Mouse (Mus musculus): ENCODE data around the gene Ran. TPM values are rescaled to one million over a fixed set of nuclear protein-coding genes. Genes with fewer than 3 reads are reported as not detected.

Gene Ran
- polyA plus RNA-seq, 1 experiment from 2014 or later = 579 TPM

- ATAC-seq (ENCODE audit: low FRiP score, low read depth) = no peak
- Histone ChIP-seq H3K27me3 (no peaks in the 10 kb centered on the region), H3K4me3 (no peak overlapping the region), H3K9me3 (no peaks in the 10 kb centered on the region), H3K4me1 (peaks cover 9% of the 10 kb centered on the region), H3K9ac (no peak overlapping the region), H3K27ac (no peak overlapping the region), H3K4me2 (replicated peaks) (no peak overlapping the region), H3K36me3 (no peaks in the 10 kb centered on the region)
- WGBS = 84% methylated on average over 3 of the region's 3 CpGs
Observed at GRCm38 (mm10) chr5:129016370-129016769, 3.5 kb upstream of the Ran start.

GRCm38 (mm10) chr5:129018782-129019489 lies 933 bp upstream of the Ran start:
- ATAC-seq (ENCODE audit: low FRiP score, low read depth) = no peak

GRCm38 (mm10) chr5:129020300-129020668 lies 415 bp downstream of the Ran start:
- peak overlapping the region; percentile 81 for H3K4me2 ChIP-seq (replicated peaks)
- peak overlapping the region; percentile 95 for H3K27ac ChIP-seq
- peak; percentile 76 for ATAC-seq (ENCODE audit: low FRiP score, low read depth)
- H3K36me3 ChIP-seq = peaks cover 24% of the 10 kb centered on the region
- no peaks in the 10 kb centered on the region for H3K9me3 ChIP-seq
- H3K27me3 ChIP-seq = no peaks in the 10 kb centered on the region
- peak overlapping the region; percentile 92 for H3K4me3 ChIP-seq
- H3K9ac ChIP-seq = peak overlapping the region; percentile 98
- H3K4me1 ChIP-seq = peaks cover 15% of the 10 kb centered on the region
- 0% methylated on average over 46 of the region's 56 CpGs for WGBS

More at GRCm38 (mm10) chr5:129018782-129019489, 933 bp upstream of the Ran start:
- H3K4me2 ChIP-seq (replicated peaks) = peak overlapping the region; percentile 65
- H3K27ac ChIP-seq = peak overlapping the region; percentile 90
- peaks cover 13% of the 10 kb centered on the region for H3K36me3 ChIP-seq
- 88% methylated on average over 13 of the region's 13 CpGs for WGBS
- H3K27me3 ChIP-seq = no peaks in the 10 kb centered on the region
- no peaks in the 10 kb centered on the region for H3K9me3 ChIP-seq
- peak overlapping the region; percentile 82 for H3K9ac ChIP-seq
- peak overlapping the region; percentile 92 for H3K4me3 ChIP-seq
- peaks cover 15% of the 10 kb centered on the region for H3K4me1 ChIP-seq

GRCm38 (mm10) chr5:129020731-129021130 lies 862 bp downstream of the Ran start:
- Histone ChIP-seq H3K4me1 (peaks cover 15% of the 10 kb centered on the region), H3K4me2 (replicated peaks) (peak overlapping the region; percentile 81), H3K9ac (peak overlapping the region; percentile 98), H3K27ac (peak overlapping the region; percentile 95), H3K4me3 (peak overlapping the region; percentile 92), H3K27me3 (no peaks in the 10 kb centered on the region), H3K36me3 (peaks cover 29% of the 10 kb centered on the region), H3K9me3 (no peaks in the 10 kb centered on the region)
- no peak for ATAC-seq (ENCODE audit: low FRiP score, low read depth)
- under 1% methylated on average over 28 of the region's 28 CpGs for WGBS

GRCm38 (mm10) chr5:129025048-129025447 lies 5.2 kb downstream of the Ran start:
- ATAC-seq (ENCODE audit: low FRiP score, low read depth) = no peak
- H3K4me2 ChIP-seq (replicated peaks) = no peak overlapping the region
- H3K27ac ChIP-seq = no peak overlapping the region
- no peak overlapping the region for H3K9ac ChIP-seq
- H3K9me3 ChIP-seq = no peaks in the 10 kb centered on the region
- H3K36me3 ChIP-seq = peaks cover 37% of the 10 kb centered on the region
- no peaks in the 10 kb centered on the region for H3K27me3 ChIP-seq
- H3K4me1 ChIP-seq = peaks cover 7% of the 10 kb centered on the region
- no peak overlapping the region for H3K4me3 ChIP-seq
- 51% methylated on average over 2 of the region's 2 CpGs for WGBS

- no peaks in the 10 kb centered on the region for H3K9me3 ChIP-seq
- 63% methylated on average over 2 of the region's 2 CpGs for WGBS
- H3K9ac ChIP-seq = no peak overlapping the region
- H3K36me3 ChIP-seq = peaks cover 37% of the 10 kb centered on the region
- ATAC-seq (ENCODE audit: low FRiP score, low read depth) = no peak
- peaks cover 7% of the 10 kb centered on the region for H3K4me1 ChIP-seq
- H3K27me3 ChIP-seq = no peaks in the 10 kb centered on the region
- no peak overlapping the region for H3K27ac ChIP-seq
- no peak overlapping the region for H3K4me2 ChIP-seq (replicated peaks)
- no peak overlapping the region for H3K4me3 ChIP-seq
Observed at GRCm38 (mm10) chr5:129025725-129026124, 5.9 kb downstream of the Ran start.

- Histone ChIP-seq H3K27me3 (no peaks in the 10 kb centered on the region), H3K4me1 (peaks cover 7% of the 10 kb centered on the region), H3K9me3 (no peaks in the 10 kb centered on the region), H3K9ac (no peak overlapping the region), H3K4me3 (no peak overlapping the region), H3K27ac (no peak overlapping the region), H3K36me3 (peaks cover 37% of the 10 kb centered on the region), H3K4me2 (replicated peaks) (no peak overlapping the region)
- 87% methylated on average over 3 of the region's 3 CpGs for WGBS
- no peak for ATAC-seq (ENCODE audit: low FRiP score, low read depth)
Observed at GRCm38 (mm10) chr5:129026171-129026570, 6.3 kb downstream of the Ran start.

GRCm38 (mm10) chr5:129026637-129027036 lies 6.8 kb downstream of the Ran start:
- Histone ChIP-seq H3K4me1 (peaks cover 4% of the 10 kb centered on the region), H3K27ac (no peak overlapping the region), H3K9me3 (no peaks in the 10 kb centered on the region), H3K36me3 (peaks cover 37% of the 10 kb centered on the region), H3K27me3 (no peaks in the 10 kb centered on the region), H3K9ac (no peak overlapping the region), H3K4me2 (replicated peaks) (no peak overlapping the region), H3K4me3 (no peak overlapping the region)
- WGBS = 64% methylated on average over 1 of the region's 1 CpGs
- ATAC-seq (ENCODE audit: low FRiP score, low read depth) = no peak

GRCm38 (mm10) chr5:129029131-129029723 lies 9.4 kb downstream of the Ran start:
- 69% methylated on average over 5 of the region's 5 CpGs for WGBS
- H3K4me1 ChIP-seq = no peaks in the 10 kb centered on the region
- ATAC-seq (ENCODE audit: low FRiP score, low read depth) = no peak

GRCm38 (mm10) chr5:129036678-129037077 lies 16.8 kb downstream of the Ran start:
- Histone ChIP-seq H3K36me3 (no peaks in the 10 kb centered on the region), H3K9ac (no peak overlapping the region), H3K4me2 (replicated peaks) (no peak overlapping the region), H3K4me1 (no peaks in the 10 kb centered on the region), H3K27ac (no peak overlapping the region), H3K4me3 (no peak overlapping the region), H3K9me3 (0 out of 2 replicates have a peak, but pooled peaks cover 6% of the 10 kb centered on the region), H3K27me3 (no peaks in the 10 kb centered on the region)
- WGBS = 85% methylated on average over 5 of the region's 5 CpGs
- no peak for ATAC-seq (ENCODE audit: low FRiP score, low read depth)

More at GRCm38 (mm10) chr5:129029131-129029723, 9.4 kb downstream of the Ran start:
- Histone ChIP-seq H3K36me3 (peaks cover 23% of the 10 kb centered on the region), H3K4me2 (replicated peaks) (no peak overlapping the region), H3K27me3 (no peaks in the 10 kb centered on the region), H3K27ac (no peak overlapping the region), H3K4me3 (no peak overlapping the region), H3K9ac (no peak overlapping the region), H3K9me3 (0 out of 2 replicates have a peak, but pooled peaks cover 6% of the 10 kb centered on the region)

GRCm38 (mm10) chr5:129037739-129038138 lies 17.9 kb downstream of the Ran start:
- no peak overlapping the region for H3K9ac ChIP-seq
- ATAC-seq (ENCODE audit: low FRiP score, low read depth) = no peak
- no peaks in the 10 kb centered on the region for H3K27me3 ChIP-seq
- WGBS = 57% methylated on average over 7 of the region's 7 CpGs
- H3K9me3 ChIP-seq = 0 out of 2 replicates have a peak, but pooled peaks cover 6% of the 10 kb centered on the region
- H3K4me2 ChIP-seq (replicated peaks) = no peak overlapping the region
- H3K4me3 ChIP-seq = no peak overlapping the region
- H3K4me1 ChIP-seq = no peaks in the 10 kb centered on the region
- H3K36me3 ChIP-seq = no peaks in the 10 kb centered on the region
- no peak overlapping the region for H3K27ac ChIP-seq

- no peak overlapping the region for H3K4me3 ChIP-seq
- no peaks in the 10 kb centered on the region for H3K36me3 ChIP-seq
- H3K4me2 ChIP-seq (replicated peaks) = no peak overlapping the region
- no peaks in the 10 kb centered on the region for H3K4me1 ChIP-seq
- no peaks in the 10 kb centered on the region for H3K9me3 ChIP-seq
- H3K9ac ChIP-seq = no peak overlapping the region
- H3K27ac ChIP-seq = no peak overlapping the region
- WGBS = 65% methylated on average over 26 of the region's 26 CpGs
- H3K27me3 ChIP-seq = no peaks in the 10 kb centered on the region
- ATAC-seq (ENCODE audit: low FRiP score, low read depth) = no peak
Observed at GRCm38 (mm10) chr5:129045641-129046580, 26.0 kb downstream of the Ran start.

All from limb, embryonic 13.5 days (tissue).